Mouse (Mus musculus): ENCODE data around the gene B4galt2. TPM values are rescaled to one million over a fixed set of nuclear protein-coding genes. Genes with fewer than 3 reads are reported as not detected.

Gene B4galt2
- total RNA-seq, 2 experiments from 2014 or later = 10.0 to 14.3 TPM

DNA sequence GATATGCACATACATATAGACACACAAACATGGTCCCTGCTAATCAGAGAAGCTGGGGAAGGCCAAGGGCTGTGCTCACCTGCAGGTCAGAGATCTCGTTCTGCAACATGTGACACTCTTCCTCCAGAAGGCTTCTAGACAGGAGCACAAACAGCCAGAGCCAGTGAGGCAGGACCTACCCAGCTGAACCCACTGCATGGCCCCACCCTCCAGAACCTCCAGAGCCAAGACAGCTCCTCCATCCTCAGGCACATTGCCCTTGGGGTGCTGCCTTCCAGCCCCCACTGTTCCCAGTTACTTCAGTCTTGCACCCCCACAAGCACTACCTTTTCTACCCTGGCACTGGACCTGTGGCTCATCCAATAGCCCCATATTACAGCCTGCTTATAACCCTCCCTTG is 12.8 kb downstream of the B4galt2 start:
- DNase-seq = no peak

DNA sequence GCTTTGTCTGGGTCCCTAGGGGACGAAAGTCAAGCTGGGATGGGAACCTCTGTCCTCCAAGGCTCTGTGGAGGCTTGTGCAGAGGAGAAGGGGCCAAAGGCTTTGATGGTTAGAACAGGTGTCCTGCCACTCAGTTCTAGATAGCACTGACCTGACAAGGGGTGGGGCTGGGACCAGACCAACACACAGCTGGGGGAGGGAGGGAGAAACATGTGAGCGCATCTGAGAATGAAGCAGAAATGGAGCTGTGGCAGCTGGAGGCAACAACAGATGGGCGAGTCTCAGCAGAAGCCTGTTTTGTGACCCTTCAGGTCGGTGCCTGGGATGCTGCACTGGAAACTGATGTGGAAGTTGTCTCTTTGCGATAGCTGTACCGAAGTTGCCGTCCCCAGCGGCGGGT is 14.0 kb downstream of the B4galt2 start:
- no peak for DNase-seq

DNA sequence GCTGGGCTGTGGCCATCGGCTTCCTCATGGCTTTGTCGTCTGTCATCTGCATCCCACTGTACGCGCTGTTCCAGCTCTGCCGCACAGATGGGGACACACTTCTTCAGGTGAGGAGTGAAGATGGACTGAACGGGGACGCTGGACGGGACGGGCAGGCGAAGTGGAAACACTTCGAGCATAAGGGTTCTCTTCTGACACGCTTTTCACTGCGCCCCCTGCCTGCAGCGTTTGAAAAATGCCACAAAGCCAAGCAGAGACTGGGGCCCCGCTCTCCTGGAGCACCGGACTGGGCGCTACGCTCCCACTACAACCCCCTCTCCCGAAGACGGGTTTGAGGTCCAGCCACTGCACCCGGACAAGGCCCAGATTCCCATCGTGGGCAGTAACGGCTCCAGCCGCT is 15.5 kb downstream of the B4galt2 start:
- DNase-seq = peak; percentile 70 to 77

DNA sequence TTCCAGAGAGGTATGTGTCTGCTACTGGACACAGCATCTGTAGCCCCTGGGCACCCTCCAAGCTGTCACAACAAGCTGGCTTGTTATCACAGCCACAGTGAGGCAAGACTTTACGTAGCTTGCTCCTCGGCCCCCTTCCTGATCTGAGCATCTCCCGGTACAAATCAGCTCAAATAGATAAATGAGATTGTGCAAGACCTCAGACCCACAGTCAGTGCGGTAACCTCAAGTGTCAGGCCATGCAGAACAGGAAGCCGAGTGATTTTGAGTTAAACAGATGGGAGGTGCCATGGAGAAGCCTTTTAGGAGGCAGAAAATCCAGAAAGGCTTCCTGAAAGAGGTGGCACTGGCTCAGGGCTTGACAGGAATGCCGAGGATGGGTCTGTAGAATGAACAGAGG is 16.3 kb downstream of the B4galt2 start:
- DNase-seq = no peak

DNA sequence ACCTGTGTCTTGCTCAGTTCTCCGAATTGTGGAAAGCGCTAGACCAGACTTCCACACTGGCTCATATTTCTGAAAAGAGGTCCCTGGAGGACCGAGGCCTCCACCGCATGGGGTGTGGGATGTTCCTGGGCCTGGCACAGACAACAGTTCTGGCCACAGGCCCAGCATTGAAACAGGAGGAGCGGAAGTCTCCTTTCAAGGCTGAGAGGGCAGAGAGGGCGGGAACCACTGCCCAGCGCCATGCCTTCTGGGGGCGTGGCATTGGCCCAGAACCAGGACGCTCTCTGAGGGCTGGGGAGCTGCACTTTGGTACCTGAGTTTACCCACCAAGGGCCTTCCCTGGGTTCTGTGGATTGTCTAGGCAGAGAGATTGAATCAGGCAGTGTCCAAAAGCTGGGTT is 17.2 kb downstream of the B4galt2 start:
- DNase-seq = peak; percentile 92 to 93

DNA sequence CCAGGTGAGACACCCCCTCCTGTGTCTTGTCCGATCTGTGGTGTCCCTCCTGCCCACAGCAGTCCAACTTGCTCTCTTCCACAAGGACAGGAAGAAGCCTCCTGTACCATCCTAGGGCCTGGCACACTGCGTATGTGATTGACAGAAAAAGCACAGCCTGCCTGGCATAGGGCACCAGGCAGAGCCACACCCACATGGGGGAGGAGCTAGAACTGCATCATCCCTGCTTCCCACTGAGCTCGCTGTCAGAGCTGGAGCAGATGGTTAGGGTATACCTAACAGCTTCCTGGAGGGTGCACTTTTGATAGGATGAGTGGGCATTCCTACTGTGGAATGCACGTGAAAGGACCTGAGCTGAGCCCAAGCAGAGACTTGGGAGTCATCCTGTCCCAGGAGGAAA is 20.5 kb downstream of the B4galt2 start:
- DNase-seq = peak; percentile 56 to 74

DNA sequence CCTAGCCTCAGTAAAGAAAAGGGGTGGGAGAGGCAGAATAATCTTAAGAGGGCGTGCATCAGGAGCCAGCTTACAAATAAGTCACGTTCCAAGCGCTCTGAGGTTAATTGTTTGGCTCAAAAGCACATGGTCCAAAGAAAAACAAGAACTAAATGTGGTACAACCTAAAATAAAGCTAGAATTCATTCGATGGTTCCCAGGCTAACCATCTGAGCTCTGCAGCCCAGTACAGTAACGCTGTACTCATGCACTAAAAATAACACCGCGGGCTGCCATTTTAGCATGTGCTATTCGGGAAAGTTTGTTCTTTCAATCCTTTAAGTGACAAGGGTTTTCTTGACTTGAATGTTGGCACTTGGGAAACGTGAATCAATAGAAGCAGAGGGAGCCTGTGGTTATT is 22.7 kb downstream of the B4galt2 start:
- no peak for DNase-seq

DNA sequence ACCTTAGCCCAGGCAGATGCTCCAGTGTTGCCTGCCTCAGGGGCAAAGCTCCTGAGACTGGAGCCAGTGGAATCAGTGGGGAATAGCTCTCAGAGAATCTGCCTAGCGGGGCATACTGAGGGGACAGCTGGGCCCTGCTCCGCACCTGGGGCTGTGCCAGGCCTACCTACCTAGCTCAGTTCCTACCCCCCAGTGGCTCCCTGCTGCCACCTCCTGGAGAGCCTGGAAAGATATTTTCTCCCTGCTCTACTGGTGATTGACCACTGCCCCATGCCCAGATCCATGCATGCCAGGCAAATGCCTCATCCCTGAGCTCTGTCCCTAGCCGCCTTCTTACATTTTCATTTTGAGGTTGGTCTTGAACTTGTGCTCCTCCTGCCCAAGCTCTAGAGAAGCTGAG is 24.5 kb downstream of the B4galt2 start:
- peak; percentile 71 to 90 for DNase-seq

DNA sequence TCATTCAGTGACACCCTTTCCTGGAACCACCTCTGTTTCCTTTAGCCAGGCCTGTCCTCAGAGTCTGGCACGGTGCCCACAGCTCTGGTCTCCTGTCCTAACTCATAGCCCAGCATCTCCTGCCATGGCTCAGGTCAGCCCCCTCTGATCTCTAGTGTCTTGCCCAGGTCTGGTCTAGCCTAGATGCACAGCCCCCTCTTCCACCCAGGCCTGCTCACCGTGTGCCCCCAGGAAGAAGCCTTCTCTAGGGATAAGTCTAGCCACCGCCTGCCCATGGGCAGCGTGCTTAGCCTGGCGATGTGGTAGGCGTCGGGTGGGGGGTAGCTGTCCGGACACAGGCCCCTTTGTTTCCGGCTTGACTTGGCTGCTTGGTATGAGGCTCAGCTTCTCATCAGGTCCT is 28.1 kb downstream of the B4galt2 start:
- DNase-seq = peak in 1 of 2 experiments; percentile 36

DNA sequence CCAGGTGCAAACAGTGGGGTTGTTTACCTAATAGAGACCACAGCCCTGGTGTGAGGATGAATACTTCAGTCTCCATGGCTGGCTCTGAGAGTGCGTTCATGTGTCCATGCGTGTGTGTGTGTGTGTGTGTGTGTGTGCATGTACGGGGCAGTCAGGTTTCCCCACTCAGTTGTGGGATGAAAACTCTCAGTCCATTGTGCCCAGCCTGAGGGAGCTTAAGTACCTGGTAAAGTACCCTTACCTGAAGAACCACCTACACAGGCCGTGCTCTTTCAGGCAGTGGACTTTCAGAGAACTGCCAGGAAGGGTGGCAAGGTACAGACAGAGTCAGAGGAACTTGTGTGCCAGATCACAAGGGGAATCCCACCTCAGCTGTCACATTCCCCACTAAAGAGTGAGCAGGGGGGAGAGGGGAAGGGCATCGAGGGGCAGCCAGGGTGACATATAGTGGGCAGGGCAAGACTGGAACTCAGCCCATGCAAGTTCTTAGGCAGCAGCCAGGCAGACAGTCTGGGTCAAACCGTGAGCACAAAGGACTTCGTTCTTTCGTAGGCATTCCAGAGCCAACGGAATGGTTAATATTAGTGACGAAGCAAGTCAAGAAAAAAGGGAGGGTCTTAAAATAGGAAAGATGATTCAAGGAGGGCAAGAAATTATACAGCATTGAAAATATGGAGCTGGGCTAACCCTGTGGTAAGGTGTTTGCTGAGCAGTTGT is 31.0 kb downstream of the B4galt2 start:
- DNase-seq = no peak

DNA sequence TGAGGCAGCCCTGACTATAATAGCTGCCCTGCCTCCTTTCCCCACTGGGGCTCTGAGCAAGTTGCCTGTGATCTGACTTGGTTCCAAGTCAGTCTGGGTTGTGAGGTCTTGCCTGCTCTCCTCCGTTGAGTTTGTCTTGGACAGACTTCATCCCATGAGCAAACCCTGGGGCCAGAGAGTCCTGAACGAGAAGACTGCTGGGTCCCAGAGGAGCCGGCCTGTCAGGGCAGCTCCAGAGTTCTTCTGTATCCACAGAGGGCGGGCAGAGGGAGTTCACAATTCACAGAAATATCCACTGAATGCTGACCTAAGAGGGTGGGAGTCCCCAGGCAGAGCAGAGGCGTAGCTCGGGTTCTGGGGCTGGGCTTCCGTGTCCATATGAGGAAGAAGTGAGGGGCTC is 32.4 kb downstream of the B4galt2 start:
- DNase-seq = peak in 1 of 2 experiments; percentile 35

DNA sequence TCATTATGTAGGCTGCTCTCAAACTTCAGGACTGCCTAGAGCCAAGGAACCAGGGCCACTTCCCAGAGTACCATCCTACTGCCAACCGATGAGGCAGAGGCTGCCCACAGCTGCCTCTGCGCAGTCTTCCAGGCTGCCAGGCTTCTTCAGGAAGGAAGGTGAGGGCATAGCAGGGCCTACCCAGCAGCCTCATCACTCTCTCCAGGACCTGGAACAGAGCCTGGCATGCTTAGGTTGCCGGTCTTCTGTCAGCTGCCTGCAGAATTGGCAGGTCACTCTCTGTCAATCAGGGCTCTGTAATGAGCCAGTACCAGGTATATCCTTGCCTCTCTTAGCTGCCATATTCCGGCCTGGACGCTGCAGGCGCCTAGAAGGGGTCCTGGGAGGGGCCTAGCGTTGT is 33.1 kb downstream of the B4galt2 start:
- no peak for DNase-seq

DNA sequence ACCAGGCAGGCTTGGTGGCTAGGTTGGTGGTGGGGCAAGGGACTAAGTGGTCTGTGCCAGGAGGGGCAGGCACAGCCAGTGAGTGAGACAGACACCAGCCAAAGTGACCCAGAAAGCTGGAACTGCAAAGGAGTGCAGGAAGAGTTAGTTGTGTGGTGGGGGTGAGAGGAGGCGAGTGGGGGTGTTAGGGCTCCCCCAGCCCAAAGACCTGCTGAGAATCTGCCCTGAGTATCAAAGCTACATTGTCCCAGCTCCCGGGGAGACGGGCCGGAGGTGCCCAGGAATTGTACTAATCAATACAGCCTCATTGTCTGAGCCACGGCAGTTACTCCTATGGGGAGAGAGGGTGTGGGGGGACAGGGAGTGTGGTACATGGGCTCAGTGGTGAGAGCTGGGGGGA is 33.8 kb downstream of the B4galt2 start:
- DNase-seq = no peak

DNA sequence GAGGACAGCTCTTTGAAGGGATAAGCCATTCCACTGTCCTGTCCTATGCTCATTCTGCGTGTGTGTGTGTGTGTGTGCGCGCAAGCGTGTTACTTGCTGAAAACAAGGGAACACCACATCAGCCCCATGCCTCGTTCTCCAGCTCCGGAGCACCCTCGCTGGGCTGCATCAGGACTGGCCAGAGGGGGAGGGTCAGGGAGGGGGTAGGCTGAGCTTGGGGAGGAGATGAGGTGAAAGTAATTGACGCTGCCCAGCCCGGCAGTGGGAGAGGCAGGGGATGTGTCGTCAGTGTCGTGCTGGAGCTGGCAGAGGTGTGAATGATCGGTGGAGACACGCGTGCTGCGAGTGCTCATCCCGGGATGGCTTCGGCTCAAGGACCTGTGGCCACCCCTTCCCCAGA is 34.2 kb downstream of the B4galt2 start:
- no peak for DNase-seq

DNA sequence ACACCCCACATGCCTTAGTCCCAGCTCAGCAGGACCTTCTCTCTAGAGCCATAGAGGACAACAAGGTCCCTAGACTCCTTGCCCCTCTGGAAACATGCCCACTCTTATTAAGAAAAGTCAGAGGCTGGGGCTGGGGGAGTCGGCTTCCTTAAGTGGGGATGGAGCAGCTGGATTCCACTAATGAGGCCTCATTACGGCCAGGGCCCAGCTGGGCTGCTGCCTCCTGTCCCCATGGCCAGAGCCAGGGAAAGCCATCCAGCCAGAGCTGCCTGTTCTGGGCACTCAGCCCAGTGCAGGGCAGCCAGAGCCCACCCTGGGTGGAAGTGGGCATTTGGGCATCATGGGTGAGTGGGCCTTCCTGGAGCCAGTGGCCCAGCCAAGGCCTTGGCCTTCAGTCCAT is 36.3 kb downstream of the B4galt2 start:
- no peak for DNase-seq

DNA sequence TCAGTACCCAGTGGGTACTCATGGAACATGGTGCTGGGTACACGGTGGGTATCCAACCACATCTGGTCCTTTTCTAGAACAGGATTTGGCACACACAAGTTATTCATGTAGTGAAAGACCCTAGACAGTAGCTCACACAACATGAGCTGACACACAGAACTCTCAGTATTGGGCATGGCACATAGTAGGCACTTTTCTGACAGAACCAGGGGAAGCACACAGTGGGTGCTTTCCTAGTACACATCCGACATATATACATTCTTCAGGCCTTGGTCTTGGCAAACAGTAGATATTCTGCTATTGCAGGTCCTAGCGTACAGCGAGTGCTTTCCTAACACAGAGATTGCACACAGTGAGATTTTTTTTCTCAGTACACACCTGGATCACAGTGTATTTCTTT is 37.0 kb downstream of the B4galt2 start:
- DNase-seq = no peak

DNA sequence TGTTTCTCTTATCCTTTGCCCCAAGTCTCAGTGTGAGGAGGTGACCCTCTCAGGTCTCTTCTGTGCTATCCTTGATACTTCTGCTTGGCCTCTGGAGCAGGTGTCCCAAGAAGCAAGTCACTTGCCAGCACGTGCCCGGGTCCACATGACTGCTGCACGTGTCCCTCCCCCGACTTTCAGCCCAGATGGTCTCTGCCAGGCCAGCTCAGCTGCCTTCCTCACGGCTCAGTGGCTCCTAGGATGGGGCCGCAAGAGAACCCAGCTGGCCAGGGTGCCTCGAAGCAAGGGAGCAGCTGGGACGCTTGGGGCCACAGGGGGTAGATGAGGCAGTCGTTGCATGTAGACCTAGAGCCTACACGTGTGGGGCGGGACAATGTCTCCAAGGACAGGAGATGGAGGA is 38.0 kb downstream of the B4galt2 start:
- DNase-seq = no peak

DNA sequence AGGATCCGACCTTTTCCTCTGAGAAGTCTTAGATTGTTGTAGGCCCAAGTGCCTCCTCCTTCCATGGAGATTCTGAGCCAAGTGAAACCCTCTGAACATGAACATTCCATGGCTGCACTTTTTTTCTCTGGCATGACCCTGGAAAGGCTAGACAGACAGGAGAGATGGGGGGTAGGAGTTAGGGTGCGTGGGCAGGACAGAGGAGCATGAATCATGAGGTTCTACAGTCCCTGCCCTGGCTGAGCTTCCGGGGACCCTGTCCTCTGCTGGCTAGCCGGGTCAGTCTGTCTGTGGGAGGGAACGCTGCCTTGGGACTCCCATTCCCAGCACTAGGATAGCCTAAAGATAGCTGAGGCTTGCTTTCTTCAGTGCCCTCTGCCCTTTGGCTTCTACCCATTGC is 38.8 kb downstream of the B4galt2 start:
- DNase-seq = peak; percentile 27 to 58

DNA sequence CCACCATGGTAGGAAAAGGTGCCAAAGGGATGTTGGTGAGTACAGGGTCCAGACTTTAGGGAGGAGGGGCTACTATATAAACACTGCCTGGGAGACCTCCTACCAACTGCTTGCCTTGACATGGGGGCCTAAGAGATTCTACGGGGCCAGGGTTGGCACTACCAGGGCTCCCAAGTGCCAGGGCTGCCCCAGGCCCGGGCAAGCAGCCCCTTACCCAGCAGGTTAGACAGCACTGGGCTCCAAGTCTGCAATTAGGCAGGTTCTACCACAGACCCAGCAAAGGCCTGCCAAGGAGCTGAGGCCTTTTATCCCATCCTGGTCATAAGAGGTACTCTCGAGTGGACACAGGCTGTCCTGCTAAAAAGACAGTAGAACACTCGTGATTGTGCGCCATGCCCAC is 40.2 kb downstream of the B4galt2 start:
- DNase-seq = no peak

DNA sequence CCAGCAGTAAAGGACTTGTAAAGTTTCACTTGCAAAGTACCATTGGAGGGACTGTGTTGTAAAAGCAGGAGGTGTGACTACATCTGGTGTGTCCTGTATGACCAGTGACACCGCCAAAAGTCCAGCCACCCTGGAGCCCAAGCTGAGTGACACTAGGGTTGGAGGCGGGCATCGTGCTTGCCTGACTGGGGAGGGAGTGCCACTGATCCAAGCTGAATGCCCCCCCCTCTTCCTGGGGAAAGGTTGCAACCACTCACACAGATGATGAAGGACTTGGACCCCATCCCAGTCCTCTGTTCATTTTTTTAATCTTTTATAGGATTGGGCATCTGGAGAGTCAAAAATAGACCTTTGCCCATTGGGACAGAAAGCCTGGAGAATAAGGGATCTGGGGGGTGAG is 41.7 kb downstream of the B4galt2 start:
- DNase-seq = no peak

DNA sequence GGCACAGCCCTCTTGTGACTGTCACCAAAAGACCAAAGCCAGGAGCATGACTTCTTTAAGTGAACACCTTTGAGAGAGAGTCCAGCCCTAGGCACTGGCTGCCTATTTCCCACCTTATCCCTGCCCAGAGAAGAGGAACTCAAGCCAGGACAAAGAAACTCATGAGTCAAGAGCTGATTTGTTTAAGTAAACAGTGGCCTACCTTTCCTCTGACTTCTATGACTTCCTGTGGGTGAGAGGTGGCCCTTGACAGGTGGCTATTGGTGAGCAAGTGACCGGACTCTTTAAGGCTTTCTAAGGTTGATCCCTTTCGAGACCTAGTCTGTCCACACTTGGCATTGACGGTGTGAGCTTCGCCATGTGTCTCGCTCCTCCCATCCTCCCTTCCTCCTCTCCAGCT is 42.5 kb downstream of the B4galt2 start:
- no peak for DNase-seq

DNA sequence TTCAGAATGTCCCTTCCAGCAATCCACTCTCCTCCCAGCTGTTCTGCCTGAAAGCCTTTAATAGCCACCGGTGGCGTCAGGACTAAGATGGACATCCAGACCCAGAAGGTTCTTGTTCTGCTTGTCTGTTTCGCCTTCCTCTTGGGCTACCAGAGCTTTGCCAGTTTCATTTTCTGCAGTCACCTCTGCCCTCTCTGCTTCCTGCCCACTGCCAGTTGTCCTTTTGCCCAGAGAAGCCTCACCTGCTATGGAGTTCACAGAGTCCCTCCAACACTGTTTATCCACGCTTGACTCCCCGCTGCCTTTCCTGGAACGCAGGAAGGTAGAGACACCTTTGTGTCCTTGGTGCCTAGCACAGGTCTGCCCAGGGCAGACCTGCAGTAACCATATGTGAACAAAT is 43.9 kb downstream of the B4galt2 start:
- DNase-seq = no peak

DNA sequence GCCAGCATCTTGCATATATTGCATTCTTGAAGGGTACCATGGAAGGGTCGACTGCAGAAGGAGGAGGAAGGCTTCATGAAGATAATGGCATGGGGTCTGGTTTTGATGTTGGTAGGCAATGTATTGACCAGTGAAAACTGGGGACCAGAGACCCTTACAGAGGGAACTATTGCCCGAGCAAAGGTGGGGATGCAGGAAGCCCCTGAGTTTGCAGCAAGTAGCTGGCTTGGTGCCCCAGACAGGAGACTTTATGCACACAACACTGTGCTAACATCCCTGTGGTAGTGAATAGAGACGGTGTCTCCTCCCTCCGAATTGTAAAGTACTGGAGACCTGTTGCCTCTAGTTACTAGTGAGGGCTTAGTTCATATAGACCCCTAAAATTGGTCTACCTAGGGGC is 46.0 kb downstream of the B4galt2 start:
- DNase-seq = no peak

DNA sequence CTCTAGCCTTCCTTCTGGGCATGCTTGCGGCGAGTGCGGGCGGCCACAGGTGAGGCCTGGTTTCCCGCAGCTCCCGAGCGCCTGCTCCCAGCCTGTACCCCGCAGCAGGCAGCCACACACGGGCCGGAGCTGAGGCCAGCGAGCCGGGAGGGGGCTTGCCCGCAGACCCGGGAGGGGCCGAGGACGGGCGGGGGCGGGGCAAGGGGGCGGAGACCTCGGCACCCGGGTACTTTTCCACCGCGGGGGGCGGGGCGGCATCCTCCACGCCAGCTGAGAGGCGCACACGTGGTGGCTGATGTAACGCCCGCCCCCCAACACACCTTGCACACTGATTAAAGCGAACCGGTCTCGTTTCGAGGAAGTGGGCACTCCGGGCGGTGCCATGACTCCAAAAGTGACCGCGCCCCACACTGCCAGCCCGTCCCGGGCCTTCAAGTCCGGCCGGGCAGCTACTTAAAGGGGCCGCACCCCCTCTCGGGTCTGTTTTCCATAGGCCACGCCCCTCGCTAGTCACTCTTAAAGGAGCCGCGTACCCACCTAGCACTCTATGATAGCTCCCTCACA is 47.0 kb downstream of the B4galt2 start:
- peak; percentile 89 to 95 for DNase-seq
